Mouse (Mus musculus) colon, adult 2 months (tissue): ENCODE measurements around the gene Actr2. TPM values are rescaled to one million over a fixed set of nuclear protein-coding genes. Genes with fewer than 3 reads are reported as not detected.

Experiments used
- polyA plus RNA-seq: library from polyadenylated mRNA; depleted of rRNA; stranded (reverse); fragments of >200 nt; gene quantifications from 2 replicates; pipeline ENCODE4 v1.2.3, GENCODE M21; 2012; rRNA removed

Actr2 gene
- polyA plus RNA-seq: 15.6 and 17.3 TPM in 2 replicates

GRCm38 (mm10) chr11:20112741-20113480 is at the start of gene Actr2:
Actr2 (minus strand) TSS chr11:20112913.

Other genes starting within 250 kb of the Actr2 start
- 27.8 and 29.8 TPM in 2 replicates for gene Spred2, start 188.5 kb downstream of the Actr2 start, polyA plus RNA-seq
- gene Rab1a, start 88.5 kb upstream of the Actr2 start, polyA plus RNA-seq: 48.9 and 62.8 TPM in 2 replicates
- 9.6 and 10.9 TPM in 2 replicates for gene Cep68, start 136.5 kb upstream of the Actr2 start, polyA plus RNA-seq
- 11.9 and 12.8 TPM in 2 replicates for gene Slc1a4, start 219.8 kb upstream of the Actr2 start, polyA plus RNA-seq